Mouse (Mus musculus): ENCODE data around the gene Mylpf.

DNA sequence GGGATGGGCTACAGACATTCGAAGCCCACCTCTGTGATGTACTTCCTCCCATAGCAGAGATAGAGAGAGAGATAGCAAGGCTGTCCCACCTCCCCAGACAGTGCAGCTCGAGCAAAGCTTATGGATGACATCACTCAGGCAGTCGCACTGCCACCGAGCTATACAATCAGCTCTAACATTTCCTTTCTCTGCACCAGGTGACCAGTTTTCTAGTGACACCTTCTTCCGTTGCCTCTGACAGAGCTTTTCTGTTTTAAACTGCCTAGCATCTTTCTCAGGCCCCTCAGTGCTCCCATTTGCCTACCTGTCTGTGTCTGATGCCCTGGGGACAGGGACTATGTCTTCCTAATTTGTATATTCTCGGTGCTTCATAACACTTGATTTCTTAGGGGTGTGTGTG, 11.8 kb downstream of the Mylpf start:
- no peak for TF ChIP-seq MAX (IDR thresholded peaks at IDR 0.05)
- TF ChIP-seq CTCF (IDR thresholded peaks at IDR 0.05; ENCODE audit: control insufficient read depth, insufficient read depth, insufficient read length) = no peak
- TF ChIP-seq USF1 (IDR thresholded peaks at IDR 0.05; ENCODE audit: low read depth) = no peak
- no peak for TF ChIP-seq MYOD1 (IDR thresholded peaks at IDR 0.05; ENCODE audit: control insufficient read depth, insufficient read length, low read depth)
- no peak for TF ChIP-seq CEBPB (IDR thresholded peaks at IDR 0.05; ENCODE audit: low read depth)

All from C2C12 (cell line).